Mouse (Mus musculus): ENCODE data around the gene Fbxw2. TPM values are rescaled to one million over a fixed set of nuclear protein-coding genes. Genes with fewer than 3 reads are reported as not detected.
"Not testable (repeated sequence)": the region's sequence is repeated elsewhere in the genome, so short reads cannot be mapped to it uniquely, and the experiment has no call there.

The Fbxw2 gene
- polyA plus RNA-seq, 1 experiment from 2014 or later, result 122 TPM

GRCm38 (mm10) chr2:34826460-34827231 is 535 bp upstream of the Fbxw2 start:
- H3K4me3 ChIP-seq (replicated peaks; ENCODE audit: low read length), result peak overlapping the region; percentile 97

GRCm38 (mm10) chr2:34818492-34818891 is 7.6 kb downstream of the Fbxw2 start:
- H3K9me3 ChIP-seq (ENCODE audit: control insufficient read depth, low read length), result no peaks in the 10 kb centered on the region
- no peak overlapping the region for H3K27ac ChIP-seq (ENCODE audit: low read length)
- H3K4me2 ChIP-seq (ENCODE audit: low read length), result no peak overlapping the region
- no peak overlapping the region for H3K4me3 ChIP-seq (replicated peaks; ENCODE audit: low read length)
- H3K4me1 ChIP-seq (replicated peaks; ENCODE audit: control insufficient read depth, insufficient read depth, low read length), result no peaks in the 10 kb centered on the region
- 91% methylated on average over 2 of the region's 2 CpGs for WGBS
- H3K9ac ChIP-seq (replicated peaks; ENCODE audit: low read depth, low read length), result no peak overlapping the region
- ATAC-seq, result no peak
- peaks cover 10% of the 10 kb centered on the region for H3K36me3 ChIP-seq (ENCODE audit: control insufficient read depth, insufficient read depth)
- H3K27me3 ChIP-seq (replicated peaks; ENCODE audit: control insufficient read depth, insufficient read depth, low read length), result no peaks in the 10 kb centered on the region

More at GRCm38 (mm10) chr2:34826460-34827231, 535 bp upstream of the Fbxw2 start:
- Histone ChIP-seq H3K36me3 (ENCODE audit: control insufficient read depth, insufficient read depth) (no peaks in the 10 kb centered on the region), H3K9ac (replicated peaks; ENCODE audit: low read depth, low read length) (peak overlapping the region; percentile 93), H3K4me1 (replicated peaks; ENCODE audit: control insufficient read depth, insufficient read depth, low read length) (peaks cover 17% of the 10 kb centered on the region), H3K9me3 (ENCODE audit: control insufficient read depth, low read length) (no peaks in the 10 kb centered on the region), H3K4me2 (ENCODE audit: low read length) (peak overlapping the region; percentile 97), H3K27me3 (replicated peaks; ENCODE audit: control insufficient read depth, insufficient read depth, low read length) (no peaks in the 10 kb centered on the region; the same call in 1 of the 2 replicates), H3K27ac (ENCODE audit: low read length) (peak overlapping the region; percentile 65)
- ATAC-seq, result peak; percentile 27
- 34% methylated on average over 19 of the region's 21 CpGs for whole genome bisulfite sequencing

- H3K4me3 ChIP-seq (replicated peaks; ENCODE audit: low read length); H3K9me3 ChIP-seq (ENCODE audit: control insufficient read depth, low read length); H3K4me2 ChIP-seq (ENCODE audit: low read length); H3K27me3 ChIP-seq (replicated peaks; ENCODE audit: control insufficient read depth, insufficient read depth, low read length); ATAC-seq; H3K4me1 ChIP-seq (replicated peaks; ENCODE audit: control insufficient read depth, insufficient read depth, low read length); H3K9ac ChIP-seq (replicated peaks; ENCODE audit: low read depth, low read length); H3K27ac ChIP-seq (ENCODE audit: low read length): not testable (repeated sequence)
- peaks cover 18% of the 10 kb centered on the region for H3K36me3 ChIP-seq (ENCODE audit: control insufficient read depth, insufficient read depth)
- 100% methylated on average over 2 of the region's 2 CpGs for WGBS
These were observed 10.2 kb downstream of the Fbxw2 start for GRCm38 (mm10) chr2:34815893-34816292.

- peaks cover 18% of the 10 kb centered on the region for H3K36me3 ChIP-seq (ENCODE audit: control insufficient read depth, insufficient read depth)
These were observed 13.4 kb downstream of the Fbxw2 start for GRCm38 (mm10) chr2:34812706-34813105.

GRCm38 (mm10) chr2:34810775-34811174 is 15.3 kb downstream of the Fbxw2 start:
- H3K4me2 ChIP-seq (ENCODE audit: low read length), result no peak overlapping the region
- peaks cover 15% of the 10 kb centered on the region for H3K36me3 ChIP-seq (ENCODE audit: control insufficient read depth, insufficient read depth)
- WGBS, result 90% methylated on average over 3 of the region's 3 CpGs
- no peaks in the 10 kb centered on the region for H3K27me3 ChIP-seq (replicated peaks; ENCODE audit: control insufficient read depth, insufficient read depth, low read length)
- H3K4me1 ChIP-seq (replicated peaks; ENCODE audit: control insufficient read depth, insufficient read depth, low read length), result no peaks in the 10 kb centered on the region
- no peak for ATAC-seq
- no peak overlapping the region for H3K4me3 ChIP-seq (replicated peaks; ENCODE audit: low read length)
- H3K9me3 ChIP-seq (ENCODE audit: control insufficient read depth, low read length), result no peaks in the 10 kb centered on the region
- no peak overlapping the region for H3K9ac ChIP-seq (replicated peaks; ENCODE audit: low read depth, low read length)
- no peak overlapping the region for H3K27ac ChIP-seq (ENCODE audit: low read length)

More at GRCm38 (mm10) chr2:34812706-34813105, 13.4 kb downstream of the Fbxw2 start:
- WGBS, result 91% methylated on average over 7 of the region's 7 CpGs
- H3K4me3 ChIP-seq (replicated peaks; ENCODE audit: low read length), result no peak overlapping the region
- no peak overlapping the region for H3K27ac ChIP-seq (ENCODE audit: low read length)
- H3K9ac ChIP-seq (replicated peaks; ENCODE audit: low read depth, low read length), result no peak overlapping the region
- no peak overlapping the region for H3K4me2 ChIP-seq (ENCODE audit: low read length)
- no peak for ATAC-seq
- H3K9me3 ChIP-seq (ENCODE audit: control insufficient read depth, low read length), result no peaks in the 10 kb centered on the region
- no peaks in the 10 kb centered on the region for H3K27me3 ChIP-seq (replicated peaks; ENCODE audit: control insufficient read depth, insufficient read depth, low read length)
- no peaks in the 10 kb centered on the region for H3K4me1 ChIP-seq (replicated peaks; ENCODE audit: control insufficient read depth, insufficient read depth, low read length)

- no peaks in the 10 kb centered on the region for H3K9me3 ChIP-seq (ENCODE audit: control insufficient read depth, low read length)
- H3K27me3 ChIP-seq (replicated peaks; ENCODE audit: control insufficient read depth, insufficient read depth, low read length), result no peaks in the 10 kb centered on the region
- H3K36me3 ChIP-seq (ENCODE audit: control insufficient read depth, insufficient read depth), result peaks cover 11% of the 10 kb centered on the region
- H3K9ac ChIP-seq (replicated peaks; ENCODE audit: low read depth, low read length), result no peak overlapping the region
- H3K4me2 ChIP-seq (ENCODE audit: low read length), result no peak overlapping the region
- no peak overlapping the region for H3K27ac ChIP-seq (ENCODE audit: low read length)
- no peak overlapping the region for H3K4me3 ChIP-seq (replicated peaks; ENCODE audit: low read length)
- 100% methylated on average over 1 of the region's 1 CpGs for WGBS
- ATAC-seq, result no peak
- H3K4me1 ChIP-seq (replicated peaks; ENCODE audit: control insufficient read depth, insufficient read depth, low read length), result no peaks in the 10 kb centered on the region; the same call in 1 of the 2 replicates
These were observed 16.5 kb downstream of the Fbxw2 start for GRCm38 (mm10) chr2:34809568-34809967.

GRCm38 (mm10) chr2:34808057-34808456 is 18.1 kb downstream of the Fbxw2 start:
- no peak for ATAC-seq
- H3K36me3 ChIP-seq (ENCODE audit: control insufficient read depth, insufficient read depth), result peaks cover 6% of the 10 kb centered on the region
- H3K9ac ChIP-seq (replicated peaks; ENCODE audit: low read depth, low read length), result no peak overlapping the region
- peaks cover 12% of the 10 kb centered on the region for H3K4me1 ChIP-seq (replicated peaks; ENCODE audit: control insufficient read depth, insufficient read depth, low read length)
- no peak overlapping the region for H3K4me3 ChIP-seq (replicated peaks; ENCODE audit: low read length)
- no peak overlapping the region for H3K4me2 ChIP-seq (ENCODE audit: low read length)
- WGBS, result 81% methylated on average over 2 of the region's 2 CpGs
- H3K27ac ChIP-seq (ENCODE audit: low read length), result no peak overlapping the region
- no peaks in the 10 kb centered on the region for H3K27me3 ChIP-seq (replicated peaks; ENCODE audit: control insufficient read depth, insufficient read depth, low read length)
- H3K9me3 ChIP-seq (ENCODE audit: control insufficient read depth, low read length), result no peaks in the 10 kb centered on the region

GRCm38 (mm10) chr2:34805364-34805950 is 20.7 kb downstream of the Fbxw2 start:
- Histone ChIP-seq H3K27me3 (replicated peaks; ENCODE audit: control insufficient read depth, insufficient read depth, low read length) (no peaks in the 10 kb centered on the region), H3K9ac (replicated peaks; ENCODE audit: low read depth, low read length) (no peak overlapping the region), H3K9me3 (ENCODE audit: control insufficient read depth, low read length) (no peaks in the 10 kb centered on the region), H3K4me2 (ENCODE audit: low read length) (no peak overlapping the region), H3K4me3 (replicated peaks; ENCODE audit: low read length) (no peak overlapping the region), H3K4me1 (replicated peaks; ENCODE audit: control insufficient read depth, insufficient read depth, low read length) (peaks cover 12% of the 10 kb centered on the region), H3K27ac (ENCODE audit: low read length) (no peak overlapping the region), H3K36me3 (ENCODE audit: control insufficient read depth, insufficient read depth) (no peaks in the 10 kb centered on the region; the same call in 1 of the 2 replicates)
- 93% methylated on average over 10 of the region's 10 CpGs for WGBS
- ATAC-seq, result no peak

GRCm38 (mm10) chr2:34804815-34805214 is 21.3 kb downstream of the Fbxw2 start:
- H3K4me3 ChIP-seq (replicated peaks; ENCODE audit: low read length), result no peak overlapping the region
- peaks cover 14% of the 10 kb centered on the region for H3K4me1 ChIP-seq (replicated peaks; ENCODE audit: control insufficient read depth, insufficient read depth, low read length)
- no peaks in the 10 kb centered on the region for H3K27me3 ChIP-seq (replicated peaks; ENCODE audit: control insufficient read depth, insufficient read depth, low read length)
- no peak overlapping the region for H3K27ac ChIP-seq (ENCODE audit: low read length)
- no peak overlapping the region for H3K9ac ChIP-seq (replicated peaks; ENCODE audit: low read depth, low read length)
- WGBS, result 75% methylated on average over 1 of the region's 1 CpGs
- H3K4me2 ChIP-seq (ENCODE audit: low read length), result no peak overlapping the region
- ATAC-seq, result no peak
- no peaks in the 10 kb centered on the region for H3K9me3 ChIP-seq (ENCODE audit: control insufficient read depth, low read length)
- no peaks in the 10 kb centered on the region; the same call in 1 of the 2 replicates for H3K36me3 ChIP-seq (ENCODE audit: control insufficient read depth, insufficient read depth)
